Mouse (Mus musculus): ENCODE data around the gene Prkd3. TPM values are rescaled to one million over a fixed set of nuclear protein-coding genes. Genes with fewer than 3 reads are reported as not detected.

Gene Prkd3
- total RNA-seq, 1 experiment from 2014 or later = 85.4 TPM

- ATAC-seq (replicated peaks; ENCODE audit: insufficient number of reproducible peaks, low FRiP score, low TSS enrichment, poor library complexity, severe bottlenecking) = peak; percentile 60
Measured at GRCm38 (mm10) chr17:79015831-79016230, 4.8 kb downstream of the Prkd3 start.

- ATAC-seq (replicated peaks; ENCODE audit: insufficient number of reproducible peaks, low FRiP score, low TSS enrichment, poor library complexity, severe bottlenecking) = no peak
Measured at GRCm38 (mm10) chr17:79014911-79015685, 5.5 kb downstream of the Prkd3 start.

- no peak for ATAC-seq (replicated peaks; ENCODE audit: insufficient number of reproducible peaks, low FRiP score, low TSS enrichment, poor library complexity, severe bottlenecking)
Measured at GRCm38 (mm10) chr17:79013625-79014024, 7.0 kb downstream of the Prkd3 start.

GRCm38 (mm10) chr17:78999745-79000270, 20.8 kb downstream of the Prkd3 start:
- 0 out of 2 replicates have a peak, but pooled peaks have one; percentile 45 for ATAC-seq (replicated peaks; ENCODE audit: insufficient number of reproducible peaks, low FRiP score, low TSS enrichment, poor library complexity, severe bottlenecking)

- 0 out of 2 replicates have a peak, but pooled peaks have one; percentile 29 for ATAC-seq (replicated peaks; ENCODE audit: insufficient number of reproducible peaks, low FRiP score, low TSS enrichment, poor library complexity, severe bottlenecking)
Measured at GRCm38 (mm10) chr17:78999189-78999588, 21.4 kb downstream of the Prkd3 start.

GRCm38 (mm10) chr17:78998130-78998529, 22.5 kb downstream of the Prkd3 start:
- no peak for ATAC-seq (replicated peaks; ENCODE audit: insufficient number of reproducible peaks, low FRiP score, low TSS enrichment, poor library complexity, severe bottlenecking)

GRCm38 (mm10) chr17:78994931-78995820, 25.4 kb downstream of the Prkd3 start:
- peak; percentile 49 for ATAC-seq (replicated peaks; ENCODE audit: insufficient number of reproducible peaks, low FRiP score, low TSS enrichment, poor library complexity, severe bottlenecking)

GRCm38 (mm10) chr17:78994382-78994781, 26.2 kb downstream of the Prkd3 start:
- ATAC-seq (replicated peaks; ENCODE audit: insufficient number of reproducible peaks, low FRiP score, low TSS enrichment, poor library complexity, severe bottlenecking) = no peak

- ATAC-seq (replicated peaks; ENCODE audit: insufficient number of reproducible peaks, low FRiP score, low TSS enrichment, poor library complexity, severe bottlenecking) = no peak
Measured at GRCm38 (mm10) chr17:78993670-78994069, 26.9 kb downstream of the Prkd3 start.

- no peak for ATAC-seq (replicated peaks; ENCODE audit: insufficient number of reproducible peaks, low FRiP score, low TSS enrichment, poor library complexity, severe bottlenecking)
Measured at GRCm38 (mm10) chr17:78992303-78993027, 28.2 kb downstream of the Prkd3 start.

- no peak for ATAC-seq (replicated peaks; ENCODE audit: insufficient number of reproducible peaks, low FRiP score, low TSS enrichment, poor library complexity, severe bottlenecking)
Measured at GRCm38 (mm10) chr17:78991549-78991948, 29.1 kb downstream of the Prkd3 start.

- 0 out of 2 replicates have a peak, but pooled peaks have one; percentile 40 for ATAC-seq (replicated peaks; ENCODE audit: insufficient number of reproducible peaks, low FRiP score, low TSS enrichment, poor library complexity, severe bottlenecking)
Measured at GRCm38 (mm10) chr17:78989015-78989414, 31.6 kb downstream of the Prkd3 start.

GRCm38 (mm10) chr17:78983736-78984135, 36.9 kb downstream of the Prkd3 start:
- no peak for ATAC-seq (replicated peaks; ENCODE audit: insufficient number of reproducible peaks, low FRiP score, low TSS enrichment, poor library complexity, severe bottlenecking)

GRCm38 (mm10) chr17:78983166-78983565, 37.5 kb downstream of the Prkd3 start:
- no peak for ATAC-seq (replicated peaks; ENCODE audit: insufficient number of reproducible peaks, low FRiP score, low TSS enrichment, poor library complexity, severe bottlenecking)

- ATAC-seq (replicated peaks; ENCODE audit: insufficient number of reproducible peaks, low FRiP score, low TSS enrichment, poor library complexity, severe bottlenecking) = no peak
Measured at GRCm38 (mm10) chr17:78968500-78968899, 52.1 kb downstream of the Prkd3 start.

GRCm38 (mm10) chr17:78966092-78966883, 54.3 kb downstream of the Prkd3 start:
- peak; percentile 47; the same call in 1 of the 2 replicates for ATAC-seq (replicated peaks; ENCODE audit: insufficient number of reproducible peaks, low FRiP score, low TSS enrichment, poor library complexity, severe bottlenecking)

GRCm38 (mm10) chr17:78964387-78964786, 56.2 kb downstream of the Prkd3 start:
- ATAC-seq (replicated peaks; ENCODE audit: insufficient number of reproducible peaks, low FRiP score, low TSS enrichment, poor library complexity, severe bottlenecking) = no peak

GRCm38 (mm10) chr17:78959473-78959872, 61.1 kb downstream of the Prkd3 start:
- no peak for ATAC-seq (replicated peaks; ENCODE audit: insufficient number of reproducible peaks, low FRiP score, low TSS enrichment, poor library complexity, severe bottlenecking)

Measured in monocyte, adult 5-6 weeks (primary cell).